Mouse (Mus musculus) liver, adult (tissue): ENCODE measurements at regions not wholly inside any gene's neighbourhood (a gene's known extent, or its start where the extent isn't known, plus 50 kb on each side); places are given as distances from the start of the nearest gene placed in this dataset.

Experiments
- GATA4 ChIP-seq: IDR thresholded peaks from 2 replicates; pipeline ENCODE4 v1.6.1; 2014; ENCODE audit warnings: mild to moderate bottlenecking, low read length; ENCODE audit not compliant: insufficient replicate concordance

DNA sequence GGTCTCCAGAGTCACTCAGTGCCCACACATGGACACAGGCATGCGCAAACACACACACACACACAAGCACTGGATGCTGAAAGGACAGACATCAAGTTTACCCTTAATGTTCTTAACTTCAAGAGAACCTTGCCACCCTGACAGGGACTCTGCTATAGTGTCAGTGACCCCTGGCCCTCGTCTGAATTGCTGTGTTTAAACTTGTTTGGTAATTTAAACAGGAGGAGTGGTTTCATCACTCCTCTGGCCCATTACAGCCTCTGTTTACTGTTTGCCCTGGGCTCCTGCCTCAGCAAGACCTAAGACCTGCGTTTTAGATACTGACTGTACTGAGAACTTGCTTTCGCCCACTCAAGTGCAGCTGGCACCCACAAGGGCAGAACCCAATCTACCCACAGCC, 139.4 kb downstream of the Sox4 start:
- TF ChIP-seq GATA4: no peak

DNA sequence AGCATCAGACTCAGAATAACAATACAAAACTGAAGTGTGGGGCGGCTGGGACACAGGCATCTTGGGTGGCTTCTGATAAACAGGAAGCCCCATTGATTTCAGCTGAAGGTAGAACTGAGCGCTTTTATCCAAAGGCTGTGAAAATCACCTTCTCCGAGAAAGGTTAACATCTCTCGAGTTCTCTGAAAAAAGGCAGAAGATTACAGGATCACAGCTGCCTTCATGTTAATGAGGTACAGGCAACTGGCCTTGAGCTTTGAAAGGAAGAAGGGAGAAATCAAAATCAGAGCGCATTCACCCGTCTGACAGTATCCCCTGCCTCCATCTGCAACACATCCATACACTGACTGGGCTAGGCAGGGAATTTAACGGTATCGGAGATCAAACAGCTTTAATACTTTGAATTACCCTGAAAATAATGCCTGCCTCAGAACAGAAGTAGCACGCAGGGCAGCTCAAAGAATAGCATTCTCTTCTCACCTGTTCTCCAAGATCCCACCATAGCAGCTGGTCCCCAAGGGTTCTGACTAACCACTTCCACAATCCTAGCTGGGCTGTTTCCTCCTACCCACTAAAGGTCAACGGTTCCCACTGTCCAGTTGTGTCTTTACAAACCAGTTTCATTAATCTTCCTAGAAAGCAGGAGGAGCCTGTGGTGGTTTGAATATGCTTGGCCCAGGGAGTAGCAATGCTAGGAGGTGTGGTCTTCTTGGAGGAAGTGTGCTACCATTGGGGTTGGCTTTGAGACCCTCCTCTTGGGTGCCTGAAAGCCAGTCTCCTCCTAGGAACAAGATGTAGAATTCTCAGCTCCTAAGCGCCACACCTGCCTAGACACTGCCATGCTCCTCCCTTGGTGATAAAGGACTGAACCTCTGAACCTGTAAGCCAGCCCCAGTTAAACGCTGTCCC, 141.6 kb downstream of the Sox4 start:
- TF ChIP-seq GATA4: no peak

DNA sequence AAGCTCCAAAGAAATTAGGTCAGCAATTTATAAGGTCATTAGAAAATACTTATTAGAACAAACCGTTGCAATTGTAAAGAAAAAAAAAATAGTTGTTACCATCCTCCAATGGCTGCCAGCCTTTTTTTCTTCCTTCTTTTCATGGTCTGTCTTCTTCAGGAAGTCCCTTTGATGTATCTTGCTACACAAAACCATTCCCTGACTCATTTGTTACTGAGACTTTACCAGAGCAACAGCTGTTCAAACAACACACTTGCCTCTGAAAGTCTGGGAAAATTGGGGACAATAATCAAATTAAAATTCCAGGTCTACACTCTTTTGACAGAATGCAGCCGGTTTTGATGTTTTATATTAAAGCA, 142.5 kb downstream of the Sox4 start:
- no peak for TF ChIP-seq GATA4

DNA sequence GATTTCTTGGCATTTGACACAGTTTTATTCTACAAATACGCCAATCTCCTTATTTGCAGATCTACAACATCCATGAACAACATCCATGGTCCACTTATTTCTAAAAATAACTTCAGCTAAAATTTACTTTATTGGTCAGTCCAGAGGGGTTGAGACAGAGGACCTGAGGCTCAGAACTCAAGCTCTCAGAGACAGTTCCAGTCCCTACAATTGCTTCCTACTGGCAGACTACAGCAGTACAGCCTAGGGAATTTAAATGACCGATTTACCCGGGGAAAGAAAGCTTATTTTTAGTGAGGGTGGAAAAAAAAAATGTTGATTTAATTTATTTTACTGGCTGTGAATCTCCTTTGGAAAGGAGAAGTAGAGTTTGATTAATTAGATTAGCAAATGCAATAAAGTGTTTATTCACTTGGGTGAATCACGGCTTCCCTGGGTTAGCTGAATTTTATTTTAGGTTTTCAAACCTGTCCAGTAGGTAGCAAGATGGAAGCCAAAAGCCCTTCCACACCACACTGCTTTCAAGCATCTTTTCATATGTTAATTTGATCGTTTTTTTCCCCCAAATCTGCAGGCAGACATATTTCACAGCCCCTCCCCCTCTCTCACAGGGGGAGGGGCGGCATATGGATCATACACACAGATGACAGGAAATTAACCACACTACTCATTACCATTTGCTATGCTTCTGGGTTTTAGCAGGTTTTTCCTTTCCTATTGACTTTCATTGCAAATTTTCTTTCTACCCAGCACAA, 143.0 kb downstream of the Sox4 start:
- TF ChIP-seq GATA4: no peak

DNA sequence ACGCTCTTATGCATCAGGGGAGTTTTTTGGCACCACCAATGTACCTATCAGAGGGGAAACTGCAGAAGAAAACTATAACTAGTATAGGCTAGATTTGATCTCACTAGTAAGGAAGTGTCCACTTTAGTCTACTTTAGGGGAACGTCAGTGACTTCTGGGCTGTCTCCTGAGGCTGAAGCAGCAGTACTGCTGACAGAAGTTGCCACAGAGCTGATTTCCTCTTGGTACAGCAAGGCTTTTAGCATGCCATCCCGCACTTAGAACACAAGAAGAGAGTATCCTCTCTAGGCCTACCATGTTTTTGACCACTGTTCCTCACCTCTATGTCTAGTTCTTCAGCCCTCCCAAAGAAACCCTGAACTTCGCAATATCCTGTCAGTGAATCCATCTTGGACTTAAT, 148.2 kb downstream of the Sox4 start:
- TF ChIP-seq GATA4: no peak

DNA sequence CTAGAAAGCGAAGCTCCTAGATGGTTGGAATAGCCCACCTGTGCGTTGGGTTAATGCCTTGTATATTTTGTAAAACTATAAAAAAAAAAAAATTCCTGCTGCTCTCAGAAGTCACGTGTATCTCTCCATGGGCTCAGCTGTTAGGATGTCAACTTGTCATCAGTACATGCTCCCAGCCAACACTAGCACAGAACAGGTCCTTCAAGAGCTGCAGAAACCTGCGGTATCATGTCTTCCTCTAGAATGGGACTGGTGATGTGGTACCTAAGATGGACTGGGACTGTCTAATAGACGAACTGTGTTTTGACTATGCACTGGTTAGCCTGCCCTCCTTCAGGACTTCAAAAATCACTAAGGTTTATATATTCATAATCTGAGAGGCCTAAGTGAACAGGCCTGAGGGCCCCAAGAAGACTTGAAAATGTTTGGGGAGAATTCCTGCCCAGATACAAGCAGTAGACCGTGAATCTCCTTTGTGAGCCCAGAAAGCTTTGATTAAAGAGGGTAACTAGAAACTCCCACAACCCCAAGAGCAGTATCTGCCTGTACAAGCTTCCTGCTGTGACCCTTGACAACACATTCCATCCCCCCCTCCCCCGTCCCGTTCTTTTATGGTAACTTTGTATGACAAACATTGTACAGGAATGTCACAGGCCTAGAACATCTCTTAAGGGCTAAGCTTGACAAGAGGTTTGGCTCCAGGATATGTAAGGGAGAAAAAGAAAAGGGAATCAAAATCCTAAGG, 152.1 kb downstream of the Sox4 start:
- no peak for TF ChIP-seq GATA4

DNA sequence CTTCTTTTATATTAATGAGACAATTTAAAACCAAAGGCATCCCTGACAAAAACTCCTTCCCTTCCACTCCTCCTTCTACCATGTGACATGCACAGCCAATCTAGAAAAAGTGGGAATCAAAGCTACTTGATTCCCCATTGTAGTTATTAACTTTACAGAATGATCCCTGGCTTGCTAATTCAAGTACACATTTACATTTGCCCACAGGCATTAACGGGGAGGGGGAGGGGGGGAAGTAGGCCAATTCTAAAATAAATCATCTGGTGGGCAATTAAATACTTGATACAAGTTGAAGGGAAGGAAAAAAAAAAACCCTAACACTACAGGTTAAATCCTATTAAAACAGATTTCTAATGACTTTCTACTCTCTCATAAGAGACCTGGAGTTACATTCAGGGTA, 152.8 kb downstream of the Sox4 start:
- TF ChIP-seq GATA4: no peak

DNA sequence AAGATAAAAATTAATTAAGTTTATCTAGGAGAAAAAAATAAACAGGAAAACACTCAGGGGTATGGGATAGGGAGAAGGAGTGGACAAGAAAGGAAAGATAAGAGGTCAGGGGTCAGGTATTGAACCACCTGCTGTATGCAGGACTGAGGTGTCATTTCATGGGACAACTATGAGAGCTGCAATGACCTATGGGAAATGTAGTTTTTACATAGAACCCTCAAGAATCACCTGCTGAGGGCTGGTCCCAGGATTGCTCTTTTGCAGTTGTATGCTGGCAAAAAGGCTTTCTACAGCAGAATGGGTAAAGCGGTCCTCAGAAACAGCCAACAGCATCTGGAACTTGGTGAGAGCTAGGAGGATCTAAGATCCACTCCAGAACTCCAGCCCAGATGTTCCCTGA, 154.0 kb downstream of the Sox4 start:
- no peak for TF ChIP-seq GATA4

DNA sequence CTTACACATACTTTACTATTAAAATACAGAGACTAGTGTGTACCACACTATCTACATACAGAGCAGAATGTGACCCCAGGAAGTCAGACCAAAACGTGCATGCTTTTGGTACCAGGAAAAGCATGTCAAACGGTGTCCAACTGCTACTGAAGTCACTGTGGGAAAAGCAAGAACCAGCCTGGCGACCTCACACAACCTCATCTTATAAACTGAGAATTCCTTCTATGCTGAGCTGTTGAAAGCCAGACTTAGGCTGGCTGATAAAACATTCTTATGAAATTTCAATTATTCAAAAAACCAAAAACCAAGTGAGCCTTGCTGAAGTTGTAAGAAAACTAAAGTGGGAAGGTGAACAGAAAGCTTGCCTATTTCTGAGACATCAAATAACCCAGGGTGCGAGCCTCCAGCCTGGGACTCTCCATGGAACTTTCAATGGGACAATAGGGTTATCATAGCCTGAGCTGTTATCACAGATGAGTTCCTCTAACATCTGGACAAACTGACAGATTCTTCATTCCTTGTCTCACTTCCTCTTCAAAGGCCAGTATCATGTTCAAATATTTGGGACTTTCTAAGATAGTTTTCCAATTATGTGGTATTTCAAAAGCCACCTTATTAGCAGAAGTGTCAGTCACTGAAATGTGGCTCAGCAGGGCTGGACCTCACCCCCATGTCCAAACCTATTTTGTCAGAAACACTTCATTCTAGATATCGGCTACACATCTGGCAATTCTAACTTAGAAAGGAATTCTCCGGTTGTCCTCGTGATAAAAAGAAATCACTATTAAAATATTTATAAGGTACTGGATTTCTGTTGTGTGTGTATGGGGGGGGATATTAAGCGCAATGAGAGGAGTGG, 155.7 kb downstream of the Sox4 start:
- TF ChIP-seq GATA4: no peak

DNA sequence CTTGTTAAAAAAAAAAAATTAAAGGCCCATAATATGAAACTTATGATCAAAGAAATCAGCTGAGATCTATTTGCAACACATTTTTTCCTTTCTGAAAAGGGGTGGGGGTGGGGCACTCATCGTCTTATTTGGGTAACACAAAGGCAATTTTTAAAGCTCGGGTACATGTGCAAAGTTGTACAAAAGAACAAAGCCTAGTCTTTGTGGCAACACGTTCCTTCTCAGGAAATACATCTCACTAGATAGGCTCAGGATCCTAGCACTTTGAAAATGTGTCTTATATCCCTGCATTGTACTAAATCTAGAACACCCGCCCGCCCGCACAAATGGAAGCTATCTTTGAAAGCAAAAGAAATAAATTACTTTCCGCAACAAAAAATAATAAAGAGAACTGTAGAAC, 158.2 kb downstream of the Sox4 start:
- TF ChIP-seq GATA4: no peak

DNA sequence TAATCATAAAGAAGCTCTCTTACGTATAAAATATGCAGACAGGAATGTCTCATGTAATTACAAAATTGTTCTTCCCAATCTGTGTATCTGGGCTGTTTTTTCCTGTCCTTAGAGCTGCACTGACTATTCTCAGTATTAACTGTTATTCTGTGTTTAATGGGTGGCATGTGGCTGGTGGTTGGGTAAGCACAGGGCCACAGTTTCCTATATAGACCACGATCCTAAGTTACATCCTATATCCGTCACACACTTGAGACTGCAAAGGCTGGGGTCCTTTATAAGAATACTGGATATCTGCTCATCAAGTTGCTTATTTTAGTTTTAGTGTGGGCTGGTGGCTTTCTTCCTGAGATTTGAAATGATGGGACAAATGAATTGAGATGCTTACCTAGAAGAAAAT, 159.0 kb downstream of the Sox4 start:
- TF ChIP-seq GATA4: no peak

DNA sequence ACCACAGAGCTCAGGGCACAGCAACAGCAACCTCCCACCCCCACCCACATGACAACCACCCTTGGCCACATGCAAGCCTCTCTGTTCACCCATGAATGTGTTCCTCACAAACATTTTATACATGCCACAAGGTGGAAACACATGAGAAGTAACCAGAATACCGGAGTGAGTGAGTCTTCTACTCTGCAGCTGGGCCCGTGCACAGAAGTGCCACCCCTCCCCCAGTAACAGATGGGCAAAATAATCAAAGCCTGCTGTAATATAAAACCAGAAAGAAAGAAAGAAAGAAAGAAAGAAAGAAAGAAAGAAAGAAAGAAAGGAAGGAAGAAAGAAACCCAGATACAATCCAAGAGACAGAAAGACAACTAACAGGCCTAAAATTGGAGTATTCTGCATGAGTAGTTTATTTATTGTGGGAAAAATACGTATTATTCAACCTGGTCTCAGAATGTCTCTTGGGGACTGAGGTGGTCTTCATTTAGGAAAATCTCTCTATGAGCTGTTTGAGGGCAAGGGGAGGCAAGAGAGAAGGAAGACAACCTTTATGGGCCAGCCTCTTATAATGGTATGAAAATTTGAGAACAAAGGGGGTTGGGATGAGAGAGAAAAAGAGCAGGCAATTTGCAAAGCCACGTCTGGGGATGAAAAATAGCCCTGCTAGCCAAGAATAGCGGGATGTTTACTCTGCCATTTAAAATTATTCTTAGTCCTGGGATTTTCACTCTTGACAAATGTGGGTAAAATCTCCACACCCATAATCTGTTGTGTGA, 160.2 kb downstream of the Sox4 start:
- no peak for TF ChIP-seq GATA4

DNA sequence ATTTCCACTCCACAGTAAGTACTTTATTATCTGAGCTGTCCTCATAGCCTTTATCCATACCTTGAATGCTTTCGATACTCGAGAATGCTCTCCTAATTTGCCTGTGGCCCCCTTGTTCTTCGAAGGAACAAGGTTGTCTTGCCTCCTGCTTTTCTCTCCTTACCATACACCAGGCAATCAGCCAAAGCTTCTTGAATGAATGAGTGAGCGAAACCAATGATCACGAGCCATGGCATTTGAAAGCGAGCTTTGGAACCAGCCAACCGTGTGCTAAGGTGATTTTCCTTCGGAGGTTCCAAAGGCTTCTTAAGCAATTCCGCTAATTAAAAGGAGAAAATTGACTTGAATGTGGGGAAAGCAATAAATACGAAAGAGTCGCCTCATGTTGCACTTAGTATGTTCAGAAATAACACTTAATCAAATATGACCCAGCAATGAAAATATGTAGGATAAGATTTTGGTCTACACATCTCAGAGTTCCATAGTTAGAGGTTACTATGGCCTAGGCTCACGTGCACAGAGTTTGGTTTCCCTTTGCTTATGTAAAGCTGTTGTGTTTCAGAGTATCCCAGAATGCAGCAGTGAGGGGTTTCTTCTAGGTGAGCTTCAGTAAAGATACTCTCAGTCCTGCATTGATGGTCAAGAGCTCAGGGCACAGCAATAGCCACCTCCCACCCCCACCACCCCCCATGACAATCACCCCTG, 160.9 kb downstream of the Sox4 start:
- TF ChIP-seq GATA4: no peak
